Mouse (Mus musculus) hindbrain, embryonic 16.5 days (tissue): ENCODE data around the gene Psmb11. TPM values are rescaled to one million over a fixed set of nuclear protein-coding genes. Genes with fewer than 3 reads are reported as not detected.

ENCODE experiments used
- ATAC-seq: fragments of 200-750 bp; cut with Nextera tagmentation; 2 replicates; pipeline ENCODE4 v1.8.0; 2017; ENCODE audit warnings: moderate TSS enrichment, moderate library complexity
- H3K27ac ChIP-seq: fragments of 300-500 bp; sonication (generic); 2 replicates; pipeline ENCODE4 v1.5.1; 2014; ENCODE audit warnings: low read depth, mild to moderate bottlenecking, control low read depth, low read length, moderate library complexity
- H3K27me3 ChIP-seq: fragments of 300-500 bp; sonication (generic); replicated peaks from 2 replicates; pipeline ENCODE4 v1.6.1; 2014; ENCODE audit warnings: low read length; ENCODE audit not compliant: control insufficient read depth, insufficient read depth
- H3K36me3 ChIP-seq: fragments of 300-500 bp; sonication (generic); 2 replicates; pipeline ENCODE4 v1.6.1; 2014; ENCODE audit warnings: mild to moderate bottlenecking, low read length, moderate library complexity, mixed read lengths; ENCODE audit not compliant: control insufficient read depth, insufficient read depth
- H3K4me1 ChIP-seq: fragments of 300-500 bp; sonication (generic); 2 replicates; pipeline ENCODE4 v1.6.1; 2014; ENCODE audit warnings: low read depth, low read length; ENCODE audit not compliant: control insufficient read depth, insufficient read depth
- H3K4me2 ChIP-seq: fragments of 300-500 bp; sonication (generic); 2 replicates; pipeline ENCODE4 v1.6.1; 2014; ENCODE audit warnings: mild to moderate bottlenecking, low read length, control low read depth, moderate library complexity
- H3K4me3 ChIP-seq: fragments of 300-500 bp; sonication (generic); 2 replicates; pipeline ENCODE4 v1.5.1; 2014; ENCODE audit warnings: mild to moderate bottlenecking, low read length, control low read depth, moderate library complexity
- H3K9ac ChIP-seq: fragments of 300-500 bp; sonication (generic); 2 replicates; pipeline ENCODE4 v1.6.1; 2014; ENCODE audit warnings: low read depth, mild to moderate bottlenecking, control low read depth, low read length, moderate library complexity
- H3K9me3 ChIP-seq: fragments of 300-500 bp; sonication (generic); 2 replicates; pipeline ENCODE4 v1.6.1; 2014; ENCODE audit warnings: mild to moderate bottlenecking, low read length, moderate library complexity; ENCODE audit not compliant: control insufficient read depth
- WGBS: fragments of 180-500 bp; shearing (Covaris S2); extraction: QIAGEN DNeasy Blood & Tissue Kit; methylation state at CpG from one replicate; pipeline ENCODE4 v1.1.7; 2014; 5-methylcytosine and 5-hydroxymethylcytosine counted together
- polyA plus RNA-seq: library from polyadenylated mRNA; unstranded; fragments of >200 nt; fragmentation: Nextera tagmentation; extraction: Ambion mirVana; gene quantifications from 2 replicates; pipeline ENCODE4 v1.2.1, GENCODE M21; 2015

Psmb11 gene
- polyA plus RNA-seq, 1 experiment from 2014 or later = 0.16 TPM

DNA sequence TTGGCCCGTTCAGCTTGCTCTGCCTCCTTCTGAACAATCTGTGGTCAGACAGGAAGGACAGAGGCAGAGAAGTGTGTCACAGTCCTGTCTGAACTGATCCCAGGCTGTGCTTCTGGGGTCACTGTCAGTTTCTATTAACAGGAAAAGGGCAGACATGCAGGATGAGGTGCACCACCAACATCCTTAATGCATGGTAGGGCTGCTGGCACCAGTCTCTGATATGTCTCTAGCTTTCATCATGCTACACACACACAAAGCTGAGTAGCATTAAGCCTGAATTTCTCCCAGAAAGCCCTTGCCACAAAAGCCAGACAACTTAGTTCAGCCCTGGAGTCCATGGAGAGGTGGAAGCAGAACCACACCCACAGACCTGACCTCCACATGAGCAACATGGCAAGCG lies 21.8 kb downstream of the Psmb11 start:
- Histone ChIP-seq H3K27me3 (no peaks in the 10 kb centered on the region), H3K4me3 (no peak overlapping the region), H3K27ac (no peak overlapping the region), H3K4me2 (no peak overlapping the region), H3K36me3 (peaks cover 52% of the 10 kb centered on the region), H3K9ac (no peak overlapping the region), H3K9me3 (no peaks in the 10 kb centered on the region), H3K4me1 (peaks cover 10% of the 10 kb centered on the region)
- ATAC-seq = no peak
- WGBS = 92% methylated on average over 2 of the region's 2 CpGs

DNA sequence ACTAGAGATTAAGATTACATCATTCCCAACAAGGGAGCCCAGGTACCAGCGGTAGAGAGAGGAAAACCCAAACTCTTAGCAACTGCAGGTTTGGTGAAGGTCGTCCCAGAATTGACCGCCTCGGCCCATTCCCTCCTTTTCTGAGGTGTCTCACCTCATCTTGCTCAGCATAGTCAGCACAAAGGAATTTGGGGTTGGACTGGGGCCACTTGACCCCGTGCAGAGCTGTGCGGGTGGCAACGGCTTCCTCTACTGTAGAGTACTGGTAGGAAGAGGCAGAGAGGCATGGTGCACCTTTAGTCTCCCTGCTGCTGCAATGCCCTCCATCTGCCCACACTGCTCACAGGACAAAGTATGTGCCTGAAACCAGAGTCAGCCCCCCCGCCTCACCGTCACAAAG lies 23.1 kb downstream of the Psmb11 start:
- Histone ChIP-seq H3K36me3 (peaks cover 60% of the 10 kb centered on the region), H3K27me3 (no peaks in the 10 kb centered on the region), H3K9ac (no peak overlapping the region), H3K4me2 (no peak overlapping the region), H3K4me3 (no peak overlapping the region), H3K27ac (no peak overlapping the region), H3K9me3 (no peaks in the 10 kb centered on the region), H3K4me1 (peaks cover 14% of the 10 kb centered on the region)
- ATAC-seq = no peak
- WGBS = 93% methylated on average over 9 of the region's 9 CpGs

DNA sequence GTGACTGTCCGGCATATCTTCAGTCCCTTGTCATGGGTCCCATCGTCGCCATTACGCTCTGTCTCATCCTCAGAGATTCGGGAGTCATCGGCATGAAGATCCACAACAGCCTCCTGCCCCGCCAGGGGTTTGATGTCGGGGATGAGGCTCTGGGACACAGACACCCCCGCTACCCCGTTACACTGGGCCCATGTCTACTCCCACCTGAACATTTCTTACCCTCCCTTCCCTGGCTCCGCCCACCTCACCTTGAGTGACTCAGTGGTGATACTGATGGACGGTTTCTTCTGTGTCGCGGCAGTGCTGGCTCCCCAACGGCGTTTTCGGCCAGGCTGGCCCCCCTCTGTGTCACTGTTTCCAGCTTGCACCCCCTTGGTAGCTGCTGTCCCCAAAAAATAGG lies 25.2 kb downstream of the Psmb11 start:
- 94% methylated on average over 17 of the region's 17 CpGs for WGBS
- Histone ChIP-seq H3K27me3 (no peaks in the 10 kb centered on the region), H3K4me2 (no peak overlapping the region), H3K27ac (no peak overlapping the region), H3K9me3 (no peaks in the 10 kb centered on the region), H3K4me1 (peaks cover 23% of the 10 kb centered on the region), H3K4me3 (no peak overlapping the region), H3K36me3 (peaks cover 76% of the 10 kb centered on the region), H3K9ac (no peak overlapping the region)
- no peak for ATAC-seq

DNA sequence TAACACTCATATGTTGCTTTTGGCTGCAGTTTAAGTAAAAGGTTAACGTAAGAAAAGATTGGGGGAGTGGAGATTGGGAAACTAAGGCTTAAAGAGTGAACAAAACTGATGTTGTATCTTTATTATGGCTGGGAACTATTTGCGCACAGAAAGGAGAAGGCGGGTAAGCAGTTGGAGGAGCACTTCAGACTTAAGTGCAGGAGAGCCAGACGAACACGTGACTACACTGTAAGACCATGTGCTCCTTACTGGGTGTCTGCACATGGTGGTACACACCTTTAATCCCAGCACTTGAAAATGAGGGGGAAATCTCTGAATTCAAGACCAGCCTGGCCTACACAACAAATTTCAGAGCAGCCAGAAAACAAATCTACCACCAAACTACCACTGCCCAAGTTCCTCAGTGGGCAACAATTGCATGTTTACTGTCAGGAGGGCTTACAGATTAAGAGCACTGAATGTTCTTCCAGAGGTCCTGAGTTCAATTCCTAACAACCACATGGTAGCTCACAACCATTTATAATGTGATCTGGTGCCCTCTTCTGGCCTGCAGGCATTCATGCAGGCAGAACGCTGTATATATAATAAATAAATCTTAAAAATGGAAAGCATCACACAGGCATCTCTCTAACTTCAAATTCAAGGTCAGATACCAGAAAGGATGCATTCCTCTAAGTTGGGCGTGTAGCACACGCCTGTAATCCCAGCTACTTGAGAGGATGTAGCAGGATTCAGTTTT lies 25.8 kb downstream of the Psmb11 start:
- Histone ChIP-seq H3K4me1 (peaks cover 29% of the 10 kb centered on the region), H3K27ac (no peak overlapping the region), H3K9me3 (no peaks in the 10 kb centered on the region), H3K9ac (no peak overlapping the region), H3K27me3 (no peaks in the 10 kb centered on the region), H3K4me2 (no peak overlapping the region), H3K4me3 (no peak overlapping the region), H3K36me3 (peaks cover 77% of the 10 kb centered on the region)
- no peak for ATAC-seq
- 95% methylated on average over 8 of the region's 8 CpGs for WGBS

DNA sequence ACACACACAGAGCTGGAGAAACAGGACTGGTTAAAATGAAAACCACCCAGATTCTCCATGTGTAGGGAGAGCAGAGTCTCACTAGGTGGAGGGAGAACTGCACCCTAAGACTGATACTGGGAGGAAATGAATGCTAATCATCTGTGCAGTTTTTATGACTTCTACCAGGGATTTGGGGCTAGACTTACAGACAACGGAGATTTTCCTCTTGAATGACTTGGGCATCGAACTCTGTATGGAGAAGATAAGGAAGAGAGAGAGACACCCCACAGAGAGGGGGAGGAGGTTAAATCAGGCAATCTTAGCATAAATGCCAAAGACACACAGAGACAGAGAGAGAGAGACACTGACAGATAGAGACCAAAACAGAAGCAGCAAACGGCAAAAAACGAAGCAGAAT lies 26.7 kb downstream of the Psmb11 start:
- 79% methylated on average over 4 of the region's 4 CpGs for WGBS
- Histone ChIP-seq H3K27ac (no peak overlapping the region), H3K9me3 (no peaks in the 10 kb centered on the region), H3K27me3 (no peaks in the 10 kb centered on the region), H3K4me1 (peaks cover 36% of the 10 kb centered on the region), H3K9ac (no peak overlapping the region), H3K4me3 (no peak overlapping the region), H3K36me3 (peaks cover 71% of the 10 kb centered on the region), H3K4me2 (no peak overlapping the region)
- ATAC-seq = no peak

DNA sequence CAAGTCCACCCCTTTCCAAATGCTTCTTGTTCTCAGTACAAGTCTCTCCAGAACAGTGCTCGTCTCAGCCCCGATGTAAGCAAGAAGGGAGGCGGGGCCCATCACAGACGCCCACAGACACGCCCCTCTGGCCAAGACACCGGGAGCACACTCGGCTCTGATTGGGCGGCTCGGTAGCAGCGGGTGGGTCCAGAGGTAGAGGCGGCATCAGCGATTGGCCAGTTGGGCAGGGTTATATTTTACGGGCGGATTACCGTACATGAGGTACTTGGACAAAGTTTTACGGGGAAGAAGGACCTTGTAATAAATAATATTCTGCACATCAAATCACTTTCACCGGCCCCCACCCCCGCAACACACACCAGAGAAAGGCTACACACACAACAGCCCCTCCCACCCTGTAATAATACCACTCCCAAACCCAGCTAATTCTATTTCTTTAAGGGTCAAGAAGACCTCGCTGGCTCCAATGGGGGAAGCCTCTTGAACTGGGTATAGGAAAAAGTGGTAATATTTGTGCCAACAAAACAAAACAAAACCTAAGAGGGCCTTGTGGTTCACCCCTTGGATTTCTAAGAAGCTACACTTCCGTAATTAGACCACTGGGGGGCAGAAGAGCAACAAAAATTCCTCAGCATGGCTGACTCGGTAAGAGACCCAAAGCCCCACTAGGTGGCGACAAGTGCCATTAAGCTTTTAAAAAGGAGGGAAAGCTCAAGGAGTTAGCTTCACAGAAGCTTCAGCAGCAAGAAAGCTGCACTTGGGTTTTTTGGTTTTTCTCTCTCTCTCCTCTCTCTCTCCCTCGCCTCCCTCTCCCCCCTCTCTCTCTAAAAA lies 29.6 kb downstream of the Psmb11 start:
- Histone ChIP-seq H3K4me1 (peaks cover 43% of the 10 kb centered on the region), H3K27me3 (no peaks in the 10 kb centered on the region), H3K36me3 (peaks cover 46% of the 10 kb centered on the region), H3K9ac (no peak overlapping the region), H3K4me2 (peak overlapping the region; percentile 13; the same call in 1 of the 2 replicates), H3K9me3 (no peaks in the 10 kb centered on the region), H3K27ac (no peak overlapping the region), H3K4me3 (no peak overlapping the region)
- 64% methylated on average over 23 of the region's 23 CpGs for WGBS
- peak; percentile 34 for ATAC-seq

DNA sequence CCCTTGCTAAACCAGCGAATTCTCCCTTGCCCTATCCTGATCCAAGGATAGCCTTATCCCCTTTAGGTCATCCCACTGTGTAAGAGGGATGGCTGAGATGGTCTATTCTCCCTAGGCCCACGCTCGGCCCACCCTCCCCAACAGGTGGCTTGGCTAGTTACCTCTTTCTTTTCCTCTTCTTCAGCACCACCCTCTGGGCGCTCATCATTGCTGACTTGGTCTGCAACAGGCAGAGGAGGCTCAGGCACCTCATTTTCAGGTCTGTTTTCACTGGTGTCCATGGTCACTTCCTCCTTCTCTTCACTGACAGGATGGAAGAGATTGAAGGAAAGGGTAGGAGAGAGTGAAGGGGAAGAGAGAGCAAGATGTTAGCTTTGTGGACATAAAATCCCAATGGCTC lies 30.3 kb downstream of the Psmb11 start:
- 75% methylated on average over 4 of the region's 4 CpGs for whole genome bisulfite sequencing
- no peak overlapping the region for H3K9ac ChIP-seq

DNA sequence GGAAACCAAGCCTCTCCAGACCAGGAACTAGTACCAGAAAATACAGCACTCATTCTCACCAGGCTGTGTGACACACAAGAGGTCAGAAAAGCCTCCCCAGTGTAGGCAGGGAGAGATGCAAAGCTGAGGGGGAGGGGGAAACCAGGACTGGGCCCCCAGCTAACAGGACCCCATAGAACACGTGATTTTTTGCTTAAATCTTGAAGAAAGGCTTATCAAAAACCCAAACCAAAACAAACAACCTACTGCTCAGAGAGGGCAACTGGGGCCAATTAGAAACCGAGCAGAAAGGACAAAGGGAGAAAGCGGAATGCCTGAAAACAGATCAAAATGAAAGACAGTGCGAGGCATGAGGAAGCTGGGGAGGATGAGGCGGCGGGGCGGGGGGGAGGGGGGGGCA lies 31.6 kb downstream of the Psmb11 start:
- H3K4me3 ChIP-seq = peak overlapping the region; percentile 75
- no peaks in the 10 kb centered on the region for H3K27me3 ChIP-seq
- peaks cover 46% of the 10 kb centered on the region for H3K36me3 ChIP-seq
- H3K4me1 ChIP-seq = peaks cover 43% of the 10 kb centered on the region
- 0% methylated on average over 7 of the region's 7 CpGs for WGBS
- H3K4me2 ChIP-seq = peak overlapping the region; percentile 89
- peak overlapping the region; percentile 84 for H3K27ac ChIP-seq
- peak overlapping the region; percentile 85 for H3K9ac ChIP-seq
- ATAC-seq = no peak
- H3K9me3 ChIP-seq = no peaks in the 10 kb centered on the region

More for the DNA sequence above, 30.3 kb downstream of the Psmb11 start:
- Histone ChIP-seq H3K27ac (no peak overlapping the region), H3K4me3 (no peak overlapping the region), H3K27me3 (no peaks in the 10 kb centered on the region), H3K9me3 (no peaks in the 10 kb centered on the region), H3K4me1 (peaks cover 43% of the 10 kb centered on the region), H3K4me2 (peak overlapping the region; percentile 89; the same call in 1 of the 2 replicates), H3K36me3 (peaks cover 46% of the 10 kb centered on the region)
- no peak for ATAC-seq

DNA sequence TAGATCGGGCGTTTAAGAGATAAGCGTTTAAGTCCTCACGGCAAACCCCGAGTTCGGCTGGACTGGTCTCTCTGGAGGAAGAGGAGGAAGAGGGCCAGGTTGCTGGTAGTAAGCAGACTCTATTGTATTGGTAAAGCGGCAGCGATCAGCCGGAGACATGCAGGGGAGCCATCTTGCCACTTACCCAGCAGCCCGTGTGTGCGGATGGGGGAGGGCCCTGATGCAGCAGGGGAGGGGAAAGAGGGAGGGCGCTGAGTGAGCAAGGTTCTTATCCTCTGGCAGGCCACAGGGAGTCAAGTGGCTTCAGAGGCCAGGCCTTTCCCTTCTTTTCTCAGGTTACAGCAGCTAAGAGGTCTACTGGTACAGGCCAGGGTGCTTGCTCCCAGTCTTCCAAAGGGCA lies 32.3 kb downstream of the Psmb11 start:
- H3K4me2 ChIP-seq = peak overlapping the region; percentile 89
- peak; percentile 85 for ATAC-seq
- peaks cover 43% of the 10 kb centered on the region for H3K4me1 ChIP-seq
- H3K27me3 ChIP-seq = no peaks in the 10 kb centered on the region
- H3K36me3 ChIP-seq = peaks cover 40% of the 10 kb centered on the region
- no peaks in the 10 kb centered on the region for H3K9me3 ChIP-seq
- H3K4me3 ChIP-seq = peak overlapping the region; percentile 75
- peak overlapping the region; percentile 85 for H3K9ac ChIP-seq
- peak overlapping the region; percentile 84 for H3K27ac ChIP-seq
- 1% methylated on average over 12 of the region's 12 CpGs for WGBS
